Mouse (Mus musculus) mouse embryonic stem cell (cell line): ENCODE data around the gene Wdr60.

ENCODE experiments used
- in situ Hi-C, 2 experiments: fragments of 300-500 bp; cut with MboI; formaldehyde crosslinking; loops; 1 replicate in 1 of 2; 3 replicates in 1 of 2; pipeline ENCODE4 v1.14.3; 2019 to 2020; ENCODE audit warnings: low sequenced_read_pairs in 2 of 2, low pct_unique_long_range_greater_than_20kb in 1 of 2, mixed read lengths in 1 of 2; ENCODE audit not compliant: unreplicated experiment in 1 of 2

The Wdr60 gene

DNA sequence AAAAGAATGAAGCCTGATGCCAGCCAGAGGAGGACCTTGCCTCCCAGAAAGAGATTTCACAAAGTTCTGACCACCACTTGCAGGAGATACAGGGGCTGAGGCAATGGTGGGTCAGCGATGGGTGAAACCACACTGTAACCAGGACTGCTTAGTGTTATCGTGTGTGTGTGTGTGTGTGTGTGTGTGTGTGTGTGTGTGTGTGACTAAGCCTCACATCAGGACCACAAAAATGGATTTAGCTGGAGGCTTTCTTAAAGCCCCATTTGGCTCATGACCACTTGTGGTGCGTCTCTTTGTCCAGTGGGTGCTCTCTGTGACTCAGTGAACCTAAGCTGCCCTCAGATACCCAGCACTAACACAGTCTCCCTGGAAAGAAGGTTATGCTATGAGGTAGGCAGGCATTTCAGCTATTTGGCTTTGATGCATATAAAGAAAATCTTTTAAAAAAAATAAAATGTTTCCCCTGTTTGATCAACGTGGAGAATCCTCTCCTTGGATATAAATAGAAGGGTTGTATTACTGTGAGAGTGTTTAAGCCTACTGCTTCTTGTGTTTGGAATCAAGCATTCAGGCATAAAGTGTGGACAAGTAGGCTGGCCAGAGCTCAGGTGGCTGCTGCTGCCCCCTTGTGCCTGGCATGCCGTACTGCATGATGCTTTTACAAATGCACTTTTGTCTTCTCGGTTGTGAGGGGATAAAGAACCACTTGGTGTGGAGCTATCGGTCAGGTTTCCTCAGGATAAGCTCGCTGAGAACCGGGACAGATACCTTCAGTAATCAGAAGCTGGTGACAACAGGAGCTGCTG lies 60.4 kb downstream of the Wdr60 start:
- in situ Hi-C loops, result no loop called here

DNA sequence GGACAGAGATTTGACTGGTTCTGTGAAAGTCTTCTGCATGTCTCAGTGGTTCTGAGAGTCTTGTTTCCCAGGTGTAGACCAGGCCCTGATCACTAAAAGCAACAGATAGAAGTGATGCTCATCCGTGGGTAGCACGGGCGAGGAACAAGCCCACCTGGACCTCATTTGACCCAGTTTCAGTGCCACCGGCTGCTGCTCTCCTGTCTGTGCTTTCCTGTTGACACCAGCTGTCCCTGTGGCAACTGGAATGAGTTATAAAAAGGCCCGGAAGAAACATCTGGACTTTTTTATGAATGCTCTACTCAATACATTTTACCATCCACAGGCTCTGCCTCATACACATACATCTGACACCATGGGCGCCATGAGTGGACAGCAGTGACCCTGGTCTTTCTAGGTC lies 64.0 kb downstream of the Wdr60 start:
- in situ Hi-C loops, result no loop called here

DNA sequence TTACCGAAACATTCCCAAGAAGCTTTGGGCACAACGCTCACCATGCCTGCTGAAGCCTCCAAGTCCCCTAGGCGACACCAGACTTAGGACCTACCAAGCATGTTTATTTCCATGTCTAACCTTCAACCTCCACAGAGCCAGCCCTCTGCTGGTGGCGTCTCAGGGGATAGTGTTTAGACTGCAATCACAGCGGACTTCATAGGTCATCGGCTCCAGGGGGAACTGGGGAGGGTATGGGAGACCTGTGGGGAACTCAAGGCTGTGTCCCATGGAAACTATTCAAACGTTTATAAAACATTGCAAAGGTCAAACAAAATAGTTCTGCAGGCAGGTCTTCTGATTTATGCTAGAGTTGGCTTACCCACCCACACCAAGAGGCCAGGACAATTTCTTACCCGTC lies 66.6 kb downstream of the Wdr60 start:
- in situ Hi-C loops, result no loop called here

DNA sequence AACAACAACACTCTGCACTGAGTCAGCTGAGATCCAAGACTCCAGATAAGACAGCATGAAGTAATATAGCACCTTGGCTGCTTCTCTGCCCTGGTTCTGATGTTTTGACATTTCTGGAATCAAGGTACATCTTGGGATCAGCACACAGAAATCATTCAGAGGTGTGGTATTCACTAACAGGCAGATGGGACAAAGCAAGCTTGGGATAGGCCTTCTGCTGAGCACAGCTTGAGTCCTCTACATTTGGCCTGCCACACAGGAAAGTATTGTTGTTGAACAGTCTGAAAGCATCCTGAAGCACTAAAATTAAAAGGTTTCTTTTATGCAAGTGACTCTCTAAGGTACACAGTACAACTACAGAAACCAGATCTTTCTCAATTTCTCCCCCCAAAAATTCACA lies 68.2 kb downstream of the Wdr60 start:
- in situ Hi-C loops, result no loop called here

DNA sequence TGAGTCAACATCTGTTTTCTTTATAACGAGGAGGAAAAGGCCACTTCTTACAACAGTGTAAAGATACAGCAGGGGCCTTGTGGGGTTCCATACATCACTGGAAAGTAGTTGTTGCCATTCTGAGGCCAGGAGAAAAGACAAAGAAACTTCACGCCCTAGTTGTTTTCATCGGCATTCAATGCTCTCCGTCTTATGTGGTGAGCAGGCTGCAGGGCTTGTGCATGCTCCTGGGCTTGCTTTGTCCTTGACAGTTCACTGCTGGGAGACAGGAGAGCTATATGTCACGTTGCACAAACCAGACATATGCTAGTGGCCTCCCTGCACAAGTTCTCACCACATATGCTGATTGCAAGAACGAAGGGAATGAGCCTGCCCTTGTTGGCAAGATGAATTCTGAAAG lies 68.9 kb downstream of the Wdr60 start:
- in situ Hi-C loops, result no loop called here

DNA sequence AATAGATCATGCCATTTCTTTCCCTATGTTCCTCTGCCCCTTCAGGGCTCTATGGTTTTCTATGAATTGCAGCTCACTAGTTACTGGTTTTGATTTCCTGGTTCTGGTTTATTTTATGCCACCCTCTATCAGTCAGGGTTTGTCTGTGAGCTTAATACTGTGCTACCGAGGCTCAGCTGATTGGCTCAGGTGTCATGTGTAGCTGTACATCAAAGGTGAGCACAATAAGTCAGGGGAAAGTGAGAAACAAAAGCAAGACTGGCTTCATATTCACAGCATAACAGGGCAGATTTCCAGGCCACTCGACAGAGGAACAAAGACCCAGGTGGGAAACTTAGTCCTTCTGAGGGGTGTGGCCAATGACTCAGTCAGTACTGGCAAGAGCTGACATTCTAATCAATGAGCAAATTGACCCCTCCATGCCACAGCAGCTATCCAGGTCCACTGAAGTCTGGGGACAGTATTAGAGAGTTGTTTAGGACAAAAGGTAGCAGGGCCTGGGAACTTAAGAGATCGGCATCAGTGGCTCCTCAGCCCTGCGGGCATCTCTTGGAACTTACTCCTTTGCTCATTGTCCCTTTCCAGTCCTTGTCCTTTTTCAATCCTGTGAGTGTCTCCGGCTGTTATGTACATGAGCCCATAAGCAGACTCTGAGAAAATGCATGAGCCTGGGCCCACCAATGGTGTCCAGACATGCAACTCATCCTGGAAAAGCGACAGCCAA lies 79.4 kb downstream of the Wdr60 start:
- in situ Hi-C loops, result no loop called here

DNA sequence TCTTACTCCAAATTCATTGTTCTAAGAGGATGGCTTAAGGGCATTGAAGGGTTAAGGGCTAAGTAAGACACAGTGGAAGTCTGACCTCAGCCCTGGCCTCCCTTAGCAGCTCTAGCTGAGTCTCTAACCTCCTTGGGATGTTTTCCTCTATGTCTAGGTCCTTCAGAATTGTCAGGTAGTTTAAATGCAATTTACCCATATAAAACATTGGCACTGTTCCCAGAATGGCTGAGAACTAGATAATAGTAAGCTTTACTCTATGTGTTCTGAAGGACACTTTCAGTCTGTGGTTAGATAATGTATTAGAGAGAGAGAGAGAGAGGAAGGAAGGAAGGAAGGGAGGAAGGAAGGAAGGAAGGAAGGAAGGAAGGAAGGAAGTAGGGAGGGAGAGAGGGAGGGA lies 80.4 kb downstream of the Wdr60 start:
- in situ Hi-C loops, result no loop called here

DNA sequence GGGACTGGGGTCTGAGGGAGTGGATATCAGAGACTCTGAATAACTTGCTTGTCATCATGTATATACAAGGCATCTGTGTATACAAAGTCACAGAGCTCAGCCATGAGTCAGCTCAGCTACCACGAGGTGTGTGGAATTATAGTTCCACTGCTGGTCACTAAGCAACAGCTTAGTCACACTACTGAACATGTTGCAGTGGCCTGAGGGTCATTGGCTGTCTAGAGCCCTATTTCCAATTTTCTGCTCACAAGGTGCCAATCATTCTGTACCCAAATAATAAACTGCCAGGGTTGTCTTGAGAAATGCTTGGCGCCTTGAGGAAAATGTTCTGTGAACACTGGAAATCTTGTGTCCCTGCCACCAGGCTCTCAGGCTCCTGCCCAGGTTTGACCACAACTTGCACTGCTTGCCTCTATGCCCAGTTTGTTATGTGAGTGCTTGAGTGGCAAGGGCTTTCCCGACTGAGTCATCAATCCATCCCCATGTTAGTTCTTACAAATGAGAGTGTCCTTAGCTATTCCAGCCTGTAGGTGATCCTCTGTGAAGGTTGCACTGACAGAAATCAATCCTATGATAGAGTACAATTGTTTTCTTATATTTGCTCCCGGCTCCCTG lies 81.3 kb downstream of the Wdr60 start:
- in situ Hi-C loops, result no loop called here

DNA sequence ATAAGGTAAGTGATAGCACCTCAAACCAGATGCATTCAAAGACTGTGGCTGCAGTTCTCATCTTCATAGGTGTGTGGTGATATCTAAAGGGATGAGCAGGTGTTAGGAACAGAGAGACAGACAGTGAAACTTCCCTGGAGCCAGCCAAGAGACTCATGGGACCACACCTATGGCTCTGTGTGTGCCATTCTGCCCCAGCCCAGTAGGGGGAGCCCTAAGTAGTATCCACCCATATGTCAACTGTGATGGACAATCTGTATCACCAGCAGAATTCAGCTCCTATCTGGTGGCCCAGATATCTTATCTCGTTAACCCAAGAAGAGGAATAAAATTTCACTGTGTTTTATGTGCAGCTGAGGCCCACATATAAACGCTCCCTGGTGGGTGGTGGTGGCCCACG lies 85.9 kb downstream of the Wdr60 start:
- in situ Hi-C loops, result no loop called here

DNA sequence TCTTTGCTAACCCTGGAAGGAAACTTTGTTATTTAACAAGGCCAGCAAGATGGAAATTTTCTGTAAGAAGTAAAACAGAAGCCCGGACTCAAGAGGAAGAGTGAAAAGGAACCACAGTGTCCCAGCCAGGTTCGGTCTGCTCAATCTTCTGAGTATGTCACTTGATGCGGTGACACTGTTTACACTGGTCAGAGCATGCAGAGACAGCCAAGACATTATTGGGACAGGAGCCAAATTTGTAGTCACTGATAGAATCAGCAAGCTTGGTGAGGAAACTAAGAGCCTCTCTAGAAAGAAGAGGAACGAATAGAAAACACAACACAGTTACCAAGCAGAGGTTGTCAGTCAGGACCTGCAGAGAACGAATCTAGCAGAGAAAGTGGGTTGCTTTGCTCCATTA lies 93.2 kb downstream of the Wdr60 start:
- in situ Hi-C loops, result no loop called here

DNA sequence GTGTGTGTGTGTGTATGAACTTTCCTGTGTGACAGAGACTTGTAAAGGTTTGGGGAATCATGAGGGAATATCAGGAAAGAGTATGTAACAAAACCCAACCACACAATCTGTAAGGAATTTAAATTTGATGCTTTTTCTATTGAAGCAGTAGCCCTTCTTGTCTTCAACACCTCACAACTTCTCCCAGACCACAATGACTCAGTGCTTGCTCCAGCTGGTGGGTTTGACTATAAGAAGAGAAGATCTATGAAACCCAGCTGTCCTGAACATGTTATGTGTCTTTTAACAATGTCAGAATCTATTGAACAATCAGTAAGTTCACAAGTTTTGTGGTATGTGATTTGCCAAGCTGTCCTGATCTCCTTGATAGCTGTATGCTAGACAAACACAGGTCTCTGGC lies 97.5 kb downstream of the Wdr60 start:
- in situ Hi-C loops, result no loop called here

DNA sequence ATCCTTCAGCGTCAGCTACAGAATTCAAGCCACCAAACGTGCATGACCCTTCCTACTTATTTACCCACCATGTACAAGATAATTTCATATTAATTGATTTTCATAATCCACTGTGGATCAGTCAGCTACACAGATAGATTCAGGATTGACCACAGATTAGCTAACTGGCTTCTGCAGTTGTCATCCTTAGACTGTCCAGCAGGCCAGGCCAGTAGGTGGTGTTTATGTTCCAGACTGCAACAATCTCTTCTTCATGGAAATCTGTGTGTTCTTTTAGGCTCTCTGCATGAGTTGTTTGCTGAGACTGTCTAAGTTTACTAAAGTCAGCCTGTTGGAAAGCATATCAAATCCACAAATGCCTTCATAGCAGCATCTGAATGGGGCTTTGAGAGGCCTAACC lies 103.1 kb downstream of the Wdr60 start:
- in situ Hi-C loops, result no loop called here

DNA sequence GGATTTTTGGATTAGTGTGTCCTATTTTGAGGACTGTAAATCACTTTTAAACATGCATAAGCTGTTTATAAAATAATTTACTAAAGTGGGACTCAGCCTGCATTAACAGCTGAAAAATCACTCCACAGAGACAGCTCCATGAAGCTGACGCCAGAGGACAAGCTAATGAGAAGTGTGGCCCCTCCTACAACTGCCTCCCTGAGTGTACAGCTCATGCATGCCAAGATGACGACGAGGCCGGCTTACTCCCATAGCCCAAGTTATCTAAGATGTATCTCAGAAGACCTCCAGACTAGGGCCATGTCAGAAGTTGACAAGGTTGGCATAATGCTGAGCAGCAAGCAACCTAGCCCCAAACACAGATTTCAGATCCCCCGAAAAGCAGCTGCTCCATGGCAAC lies 103.6 kb downstream of the Wdr60 start:
- in situ Hi-C loops, result no loop called here

DNA sequence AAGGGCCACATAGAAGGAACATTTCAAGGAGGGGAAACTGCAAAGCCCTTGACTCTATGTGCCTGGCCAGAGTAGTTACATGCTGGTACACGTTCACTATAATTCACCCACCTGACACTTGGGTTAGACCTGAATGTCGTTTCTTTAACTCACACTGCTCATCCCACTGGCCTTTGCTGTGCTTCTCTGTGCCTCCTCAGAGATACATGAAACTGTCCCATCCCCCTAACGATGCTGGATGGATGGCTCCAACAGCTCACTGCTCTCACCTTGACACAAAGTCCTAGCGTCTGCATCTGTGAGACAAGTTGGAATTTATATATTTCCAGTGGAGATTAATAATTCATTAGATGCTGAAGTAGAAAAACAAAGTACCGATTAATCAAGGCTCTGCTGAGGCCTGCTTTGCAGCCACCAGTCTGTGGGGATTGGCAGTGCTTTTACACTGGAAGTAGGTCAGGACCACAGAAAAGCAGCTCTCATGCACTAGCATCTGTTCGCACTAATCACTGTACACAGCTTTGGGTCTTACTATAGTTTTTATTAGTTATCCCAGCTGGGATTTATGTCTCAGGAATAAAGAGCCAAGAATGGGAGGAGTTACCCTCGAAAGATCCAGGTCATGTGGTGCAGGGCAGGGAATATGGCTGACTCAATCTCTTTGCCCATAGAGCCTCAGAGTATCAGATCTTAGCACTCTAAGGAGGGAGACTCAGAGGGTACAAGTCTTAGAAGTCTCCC lies 105.9 kb downstream of the Wdr60 start:
- in situ Hi-C loops, result no loop called here
